Mouse (Mus musculus) ES-Bruce4 (cell line): ENCODE results near the gene Gldn.

Source experiments
- CTCF ChIP-seq: IDR thresholded peaks from one replicate; pipeline ENCODE4 v1.8.1; 2011; ENCODE audit warnings: low read depth, low read length
- POLR2A ChIP-seq: IDR thresholded peaks from one replicate; pipeline ENCODE4 v1.8.1; 2011; ENCODE audit warnings: low read length; ENCODE audit not compliant: insufficient read depth

- TF ChIP-seq POLR2A = no peak
- TF ChIP-seq CTCF = no peak
These were observed 13.1 kb downstream of the Gldn start for GRCm38 (mm10) chr9:54299389-54299788.
